Mouse (Mus musculus): Measurements from ENCODE around the gene Tspan18. TPM values are rescaled to one million over a fixed set of nuclear protein-coding genes. Genes with fewer than 3 reads are reported as not detected.

The Tspan18 gene
- polyA plus RNA-seq, 1 experiment from 2014 or later: 48.2 TPM

- H3K9me3 ChIP-seq (ENCODE audit: control insufficient read depth, low read length): no peaks in the 10 kb centered on the region
- no peak for ATAC-seq (ENCODE audit: insufficient number of reproducible peaks, insufficient read depth, low FRiP score, low read depth)
- no peak overlapping the region for H3K4me2 ChIP-seq (ENCODE audit: low read length)
- no peak overlapping the region for H3K9ac ChIP-seq (ENCODE audit: low read length)
- H3K36me3 ChIP-seq (ENCODE audit: control insufficient read depth, insufficient read depth, low read length): no peaks in the 10 kb centered on the region
- peaks cover 7 to 11% of the 10 kb centered on the region in 2 experiments; a peak in 3 of 4 replicates for H3K4me1 ChIP-seq (ENCODE audit: control insufficient read depth in 2 of 2, insufficient read depth in 2 of 2, low read length in 2 of 2)
- H3K27ac ChIP-seq (replicated peaks in 1 of 2; ENCODE audit: control insufficient read depth in 1 of 2, insufficient read depth in 1 of 2, low read depth in 2 of 2, low read length in 2 of 2): no peak overlapping the region
- WGBS: 64% methylated on average over 8 of the region's 8 CpGs
- H3K4me3 ChIP-seq (ENCODE audit: control insufficient read depth in 1 of 2, insufficient read depth in 1 of 2, low read depth in 1 of 2, low read length in 2 of 2): no peak overlapping the region
- H3K27me3 ChIP-seq (ENCODE audit: control insufficient read depth, insufficient read depth, low read length): no peaks in the 10 kb centered on the region
Observed at GRCm38 (mm10) chr2:93368954-93369353, 34.6 kb upstream of the Tspan18 start.

- Histone ChIP-seq H3K27me3 (ENCODE audit: control insufficient read depth, insufficient read depth, low read length) (no peaks in the 10 kb centered on the region), H3K27ac (replicated peaks in 1 of 2; ENCODE audit: control insufficient read depth in 1 of 2, insufficient read depth in 1 of 2, low read depth in 2 of 2, low read length in 2 of 2) (no peak overlapping the region), H3K4me1 (ENCODE audit: control insufficient read depth in 2 of 2, insufficient read depth in 2 of 2, low read length in 2 of 2) (peaks cover 6 to 10% of the 10 kb centered on the region in 2 experiments; a peak in 3 of 4 replicates), H3K9me3 (ENCODE audit: control insufficient read depth, low read length) (no peaks in the 10 kb centered on the region; the same call in 1 of the 2 replicates), H3K4me3 (ENCODE audit: control insufficient read depth in 1 of 2, insufficient read depth in 1 of 2, low read depth in 1 of 2, low read length in 2 of 2) (no peak overlapping the region), H3K9ac (ENCODE audit: low read length) (no peak overlapping the region), H3K36me3 (ENCODE audit: control insufficient read depth, insufficient read depth, low read length) (no peaks in the 10 kb centered on the region), H3K4me2 (ENCODE audit: low read length) (no peak overlapping the region)
- 84% methylated on average over 6 of the region's 6 CpGs for WGBS
- ATAC-seq (ENCODE audit: insufficient number of reproducible peaks, insufficient read depth, low FRiP score, low read depth): no peak
Observed at GRCm38 (mm10) chr2:93367962-93368361, 33.7 kb upstream of the Tspan18 start.

GRCm38 (mm10) chr2:93365411-93365810 is 31.1 kb upstream of the Tspan18 start:
- 57% methylated on average over 9 of the region's 9 CpGs for WGBS

GRCm38 (mm10) chr2:93364951-93365350 is 30.6 kb upstream of the Tspan18 start:
- peaks cover 0 to 5% of the 10 kb centered on the region in 2 experiments; a peak in 2 of 4 replicates for H3K4me1 ChIP-seq (ENCODE audit: control insufficient read depth in 2 of 2, insufficient read depth in 2 of 2, low read length in 2 of 2)
- no peaks in the 10 kb centered on the region for H3K27me3 ChIP-seq (ENCODE audit: control insufficient read depth, insufficient read depth, low read length)
- H3K27ac ChIP-seq (replicated peaks in 1 of 2; ENCODE audit: control insufficient read depth in 1 of 2, insufficient read depth in 1 of 2, low read depth in 2 of 2, low read length in 2 of 2): no peak overlapping the region
- no peaks in the 10 kb centered on the region for H3K36me3 ChIP-seq (ENCODE audit: control insufficient read depth, insufficient read depth, low read length)
- no peak for ATAC-seq (ENCODE audit: insufficient number of reproducible peaks, insufficient read depth, low FRiP score, low read depth)
- 71% methylated on average over 2 of the region's 2 CpGs for WGBS
- no peak overlapping the region for H3K4me2 ChIP-seq (ENCODE audit: low read length)
- H3K4me3 ChIP-seq (ENCODE audit: control insufficient read depth in 1 of 2, insufficient read depth in 1 of 2, low read depth in 1 of 2, low read length in 2 of 2): no peak overlapping the region
- no peak overlapping the region for H3K9ac ChIP-seq (ENCODE audit: low read length)
- no peaks in the 10 kb centered on the region; the same call in 1 of the 2 replicates for H3K9me3 ChIP-seq (ENCODE audit: control insufficient read depth, low read length)

More at GRCm38 (mm10) chr2:93365411-93365810, 31.1 kb upstream of the Tspan18 start:
- ATAC-seq (ENCODE audit: insufficient number of reproducible peaks, insufficient read depth, low FRiP score, low read depth): no peak
- H3K4me3 ChIP-seq (ENCODE audit: control insufficient read depth in 1 of 2, insufficient read depth in 1 of 2, low read depth in 1 of 2, low read length in 2 of 2): no peak overlapping the region
- H3K36me3 ChIP-seq (ENCODE audit: control insufficient read depth, insufficient read depth, low read length): no peaks in the 10 kb centered on the region
- no peak overlapping the region for H3K4me2 ChIP-seq (ENCODE audit: low read length)
- no peak overlapping the region for H3K27ac ChIP-seq (replicated peaks in 1 of 2; ENCODE audit: control insufficient read depth in 1 of 2, insufficient read depth in 1 of 2, low read depth in 2 of 2, low read length in 2 of 2)
- no peaks in the 10 kb centered on the region; the same call in 1 of the 2 replicates for H3K9me3 ChIP-seq (ENCODE audit: control insufficient read depth, low read length)
- H3K9ac ChIP-seq (ENCODE audit: low read length): no peak overlapping the region
- H3K4me1 ChIP-seq (ENCODE audit: control insufficient read depth in 2 of 2, insufficient read depth in 2 of 2, low read length in 2 of 2): peaks cover 0 to 5% of the 10 kb centered on the region in 2 experiments; a peak in 2 of 4 replicates
- no peaks in the 10 kb centered on the region for H3K27me3 ChIP-seq (ENCODE audit: control insufficient read depth, insufficient read depth, low read length)

GRCm38 (mm10) chr2:93361454-93361853 is 27.1 kb upstream of the Tspan18 start:
- Histone ChIP-seq H3K27me3 (ENCODE audit: control insufficient read depth, insufficient read depth, low read length) (no peaks in the 10 kb centered on the region), H3K9ac (ENCODE audit: low read length) (no peak overlapping the region), H3K4me3 (ENCODE audit: control insufficient read depth in 1 of 2, insufficient read depth in 1 of 2, low read depth in 1 of 2, low read length in 2 of 2) (no peak overlapping the region), H3K9me3 (ENCODE audit: control insufficient read depth, low read length) (no peaks in the 10 kb centered on the region; the same call in 1 of the 2 replicates), H3K4me2 (ENCODE audit: low read length) (no peak overlapping the region), H3K36me3 (ENCODE audit: control insufficient read depth, insufficient read depth, low read length) (no peaks in the 10 kb centered on the region), H3K27ac (replicated peaks in 1 of 2; ENCODE audit: control insufficient read depth in 1 of 2, insufficient read depth in 1 of 2, low read depth in 2 of 2, low read length in 2 of 2) (no peak overlapping the region), H3K4me1 (ENCODE audit: control insufficient read depth in 2 of 2, insufficient read depth in 2 of 2, low read length in 2 of 2) (peaks cover 0 to 3% of the 10 kb centered on the region in 2 experiments; a peak in 1 of 4 replicates)
- 17% methylated on average over 5 of the region's 5 CpGs for WGBS
- ATAC-seq (ENCODE audit: insufficient number of reproducible peaks, insufficient read depth, low FRiP score, low read depth): no peak

- Histone ChIP-seq H3K4me1 (ENCODE audit: control insufficient read depth in 2 of 2, insufficient read depth in 2 of 2, low read length in 2 of 2) (peaks cover 0 to 3% of the 10 kb centered on the region in 2 experiments; a peak in 1 of 4 replicates), H3K27me3 (ENCODE audit: control insufficient read depth, insufficient read depth, low read length) (no peaks in the 10 kb centered on the region), H3K9me3 (ENCODE audit: control insufficient read depth, low read length) (no peaks in the 10 kb centered on the region; the same call in 1 of the 2 replicates), H3K9ac (ENCODE audit: low read length) (no peak overlapping the region), H3K4me3 (ENCODE audit: control insufficient read depth in 1 of 2, insufficient read depth in 1 of 2, low read depth in 1 of 2, low read length in 2 of 2) (no peak overlapping the region), H3K4me2 (ENCODE audit: low read length) (no peak overlapping the region), H3K27ac (replicated peaks in 1 of 2; ENCODE audit: control insufficient read depth in 1 of 2, insufficient read depth in 1 of 2, low read depth in 2 of 2, low read length in 2 of 2) (no peak overlapping the region), H3K36me3 (ENCODE audit: control insufficient read depth, insufficient read depth, low read length) (no peaks in the 10 kb centered on the region)
- 53% methylated on average over 6 of the region's 6 CpGs for WGBS
- no peak for ATAC-seq (ENCODE audit: insufficient number of reproducible peaks, insufficient read depth, low FRiP score, low read depth)
Observed at GRCm38 (mm10) chr2:93360310-93360709, 26.0 kb upstream of the Tspan18 start.

GRCm38 (mm10) chr2:93357391-93357790 is 23.1 kb upstream of the Tspan18 start:
- Histone ChIP-seq H3K9ac (ENCODE audit: low read length) (no peak overlapping the region), H3K27me3 (ENCODE audit: control insufficient read depth, insufficient read depth, low read length) (no peaks in the 10 kb centered on the region), H3K4me2 (ENCODE audit: low read length) (no peak overlapping the region), H3K36me3 (ENCODE audit: control insufficient read depth, insufficient read depth, low read length) (no peaks in the 10 kb centered on the region), H3K4me3 (ENCODE audit: control insufficient read depth in 1 of 2, insufficient read depth in 1 of 2, low read depth in 1 of 2, low read length in 2 of 2) (no peak overlapping the region), H3K9me3 (ENCODE audit: control insufficient read depth, low read length) (no peaks in the 10 kb centered on the region), H3K27ac (replicated peaks in 1 of 2; ENCODE audit: control insufficient read depth in 1 of 2, insufficient read depth in 1 of 2, low read depth in 2 of 2, low read length in 2 of 2) (no peak overlapping the region), H3K4me1 (ENCODE audit: control insufficient read depth in 2 of 2, insufficient read depth in 2 of 2, low read length in 2 of 2) (peaks cover 9 to 14% of the 10 kb centered on the region in 2 experiments)
- 58% methylated on average over 2 of the region's 2 CpGs for WGBS
- ATAC-seq (ENCODE audit: insufficient number of reproducible peaks, insufficient read depth, low FRiP score, low read depth): no peak

- Histone ChIP-seq H3K36me3 (ENCODE audit: control insufficient read depth, insufficient read depth, low read length) (no peaks in the 10 kb centered on the region), H3K9me3 (ENCODE audit: control insufficient read depth, low read length) (no peaks in the 10 kb centered on the region), H3K27ac (replicated peaks in 1 of 2; ENCODE audit: control insufficient read depth in 1 of 2, insufficient read depth in 1 of 2, low read depth in 2 of 2, low read length in 2 of 2) (no peak overlapping the region), H3K9ac (ENCODE audit: low read length) (no peak overlapping the region), H3K4me1 (ENCODE audit: control insufficient read depth in 2 of 2, insufficient read depth in 2 of 2, low read length in 2 of 2) (peaks cover 9 to 16% of the 10 kb centered on the region in 2 experiments), H3K4me2 (ENCODE audit: low read length) (no peak overlapping the region), H3K27me3 (ENCODE audit: control insufficient read depth, insufficient read depth, low read length) (no peaks in the 10 kb centered on the region), H3K4me3 (ENCODE audit: control insufficient read depth in 1 of 2, insufficient read depth in 1 of 2, low read depth in 1 of 2, low read length in 2 of 2) (no peak overlapping the region)
- 65% methylated on average over 7 of the region's 7 CpGs for WGBS
- ATAC-seq (ENCODE audit: insufficient number of reproducible peaks, insufficient read depth, low FRiP score, low read depth): no peak
Observed at GRCm38 (mm10) chr2:93355845-93356244, 21.5 kb upstream of the Tspan18 start.
